Mouse (Mus musculus): ENCODE measurements around the gene Hist1h4b. TPM values are rescaled to one million over a fixed set of nuclear protein-coding genes. Genes with fewer than 3 reads are reported as not detected.
"Not testable (repeated sequence)": the region's sequence is repeated elsewhere in the genome, so short reads cannot be mapped to it uniquely, and the experiment has no call there.

The Hist1h4b gene
- polyA plus RNA-seq, 1 experiment = 29.2 TPM

GRCm38 (mm10) chr13:23752067-23752741, 4.6 kb upstream of the Hist1h4b start, which contains the start of gene Hist1h3b:
Gene Hist1h3b (plus strand): TSS chr13:23752267.
- peak within 1 kb of the TSS; percentile 81 for H3K4me3 ChIP-seq (ENCODE audit: low read depth, low read length)
- H3K4me1 ChIP-seq (ENCODE audit: control insufficient read depth, insufficient read depth, low read length); H3K36me3 ChIP-seq (ENCODE audit: control insufficient read depth, insufficient read depth, low read length, poor library complexity, severe bottlenecking); H3K9me3 ChIP-seq (replicated peaks; ENCODE audit: control insufficient read depth, insufficient read depth, low read length, poor library complexity, severe bottlenecking); H3K27me3 ChIP-seq (ENCODE audit: control insufficient read depth, insufficient read depth, low read length, poor library complexity, severe bottlenecking): not testable (repeated sequence)
- H3K27ac ChIP-seq (ENCODE audit: insufficient read depth, low read length) = peak within 1 kb of the TSS; percentile 95
- peak; percentile 85 for TF ChIP-seq POLR2A (IDR thresholded peaks at IDR 0.05; ENCODE audit: insufficient read depth, low read length)
- H3K9ac ChIP-seq (ENCODE audit: low read depth, poor library complexity, severe bottlenecking) = peak within 1 kb of the TSS; percentile 96

GRCm38 (mm10) chr13:23752742-23753172, 4.1 kb upstream of the Hist1h4b start:
- peaks cover 2% of the 10 kb centered on the region for H3K4me1 ChIP-seq (ENCODE audit: control insufficient read depth, insufficient read depth, low read length)
- peak overlapping the region; percentile 81 for H3K4me3 ChIP-seq (ENCODE audit: low read depth, low read length)
- H3K9ac ChIP-seq (ENCODE audit: low read depth, poor library complexity, severe bottlenecking) = peak overlapping the region; percentile 96
- H3K27me3 ChIP-seq (ENCODE audit: control insufficient read depth, insufficient read depth, low read length, poor library complexity, severe bottlenecking) = no peaks in the 10 kb centered on the region
- TF ChIP-seq POLR2A (IDR thresholded peaks at IDR 0.05; ENCODE audit: insufficient read depth, low read length) (no peak), CTCF (IDR thresholded peaks at IDR 0.05; ENCODE audit: low read depth, low read length) (no peak), EP300 (IDR thresholded peaks at IDR 0.05; ENCODE audit: insufficient read depth, low read depth, low read length) (no peak)
- H3K9me3 ChIP-seq (replicated peaks; ENCODE audit: control insufficient read depth, insufficient read depth, low read length, poor library complexity, severe bottlenecking) = no peaks in the 10 kb centered on the region
- no peaks in the 10 kb centered on the region for H3K36me3 ChIP-seq (ENCODE audit: control insufficient read depth, insufficient read depth, low read length, poor library complexity, severe bottlenecking)
- peak overlapping the region; percentile 85 for H3K27ac ChIP-seq (ENCODE audit: insufficient read depth, low read length)

- H3K27me3 ChIP-seq (ENCODE audit: control insufficient read depth, insufficient read depth, low read length, poor library complexity, severe bottlenecking) = no peaks in the 10 kb centered on the region
- H3K27ac ChIP-seq (ENCODE audit: insufficient read depth, low read length) = no peak overlapping the region; the same call in 1 of the 2 replicates
- H3K4me1 ChIP-seq (ENCODE audit: control insufficient read depth, insufficient read depth, low read length) = peaks cover under 1% of the 10 kb centered on the region
- no peak for TF ChIP-seq EP300 (IDR thresholded peaks at IDR 0.05; ENCODE audit: insufficient read depth, low read depth, low read length)
- no peak for TF ChIP-seq POLR2A (IDR thresholded peaks at IDR 0.05; ENCODE audit: insufficient read depth, low read length)
- no peak for TF ChIP-seq CTCF (IDR thresholded peaks at IDR 0.05; ENCODE audit: low read depth, low read length)
- H3K9ac ChIP-seq (ENCODE audit: low read depth, poor library complexity, severe bottlenecking) = peak overlapping the region; percentile 96
- no peaks in the 10 kb centered on the region for H3K9me3 ChIP-seq (replicated peaks; ENCODE audit: control insufficient read depth, insufficient read depth, low read length, poor library complexity, severe bottlenecking)
- no peaks in the 10 kb centered on the region for H3K36me3 ChIP-seq (ENCODE audit: control insufficient read depth, insufficient read depth, low read length, poor library complexity, severe bottlenecking)
- H3K4me3 ChIP-seq (ENCODE audit: low read depth, low read length) = no peak overlapping the region
Observed at GRCm38 (mm10) chr13:23753314-23754078, 3.3 kb upstream of the Hist1h4b start.

- no peaks in the 10 kb centered on the region for H3K27me3 ChIP-seq (ENCODE audit: control insufficient read depth, insufficient read depth, low read length, poor library complexity, severe bottlenecking)
- no peak for TF ChIP-seq POLR2A (IDR thresholded peaks at IDR 0.05; ENCODE audit: insufficient read depth, low read length)
- no peak for TF ChIP-seq EP300 (IDR thresholded peaks at IDR 0.05; ENCODE audit: insufficient read depth, low read depth, low read length)
- no peak for TF ChIP-seq CTCF (IDR thresholded peaks at IDR 0.05; ENCODE audit: low read depth, low read length)
- H3K9ac ChIP-seq (ENCODE audit: low read depth, poor library complexity, severe bottlenecking) = no peak overlapping the region
- H3K4me3 ChIP-seq (ENCODE audit: low read depth, low read length) = no peak overlapping the region
- no peaks in the 10 kb centered on the region for H3K36me3 ChIP-seq (ENCODE audit: control insufficient read depth, insufficient read depth, low read length, poor library complexity, severe bottlenecking)
- H3K4me1 ChIP-seq (ENCODE audit: control insufficient read depth, insufficient read depth, low read length) = no peaks in the 10 kb centered on the region
- H3K27ac ChIP-seq (ENCODE audit: insufficient read depth, low read length) = no peak overlapping the region
- H3K9me3 ChIP-seq (replicated peaks; ENCODE audit: control insufficient read depth, insufficient read depth, low read length, poor library complexity, severe bottlenecking) = no peaks in the 10 kb centered on the region
Observed at GRCm38 (mm10) chr13:23755000-23755399, 1.8 kb upstream of the Hist1h4b start.

- Histone ChIP-seq H3K9ac (ENCODE audit: low read depth, poor library complexity, severe bottlenecking) (peak overlapping the region; percentile 74), H3K36me3 (ENCODE audit: control insufficient read depth, insufficient read depth, low read length, poor library complexity, severe bottlenecking) (no peaks in the 10 kb centered on the region), H3K27me3 (ENCODE audit: control insufficient read depth, insufficient read depth, low read length, poor library complexity, severe bottlenecking) (no peaks in the 10 kb centered on the region), H3K9me3 (replicated peaks; ENCODE audit: control insufficient read depth, insufficient read depth, low read length, poor library complexity, severe bottlenecking) (no peaks in the 10 kb centered on the region), H3K4me1 (ENCODE audit: control insufficient read depth, insufficient read depth, low read length) (no peaks in the 10 kb centered on the region), H3K27ac (ENCODE audit: insufficient read depth, low read length) (peak overlapping the region; percentile 70), H3K4me3 (ENCODE audit: low read depth, low read length) (peak overlapping the region; percentile 52)
- TF ChIP-seq EP300 (IDR thresholded peaks at IDR 0.05; ENCODE audit: insufficient read depth, low read depth, low read length) = no peak
- peak; percentile 87 for TF ChIP-seq POLR2A (IDR thresholded peaks at IDR 0.05; ENCODE audit: insufficient read depth, low read length)
- TF ChIP-seq CTCF (IDR thresholded peaks at IDR 0.05; ENCODE audit: low read depth, low read length) = no peak
Observed at GRCm38 (mm10) chr13:23757211-23757773, 479 bp downstream of the Hist1h4b start.

Measured in ES-Bruce4 (cell line).